ENCODE assay signal across 39 mouse cellular contexts in the genomic region with DNA sequence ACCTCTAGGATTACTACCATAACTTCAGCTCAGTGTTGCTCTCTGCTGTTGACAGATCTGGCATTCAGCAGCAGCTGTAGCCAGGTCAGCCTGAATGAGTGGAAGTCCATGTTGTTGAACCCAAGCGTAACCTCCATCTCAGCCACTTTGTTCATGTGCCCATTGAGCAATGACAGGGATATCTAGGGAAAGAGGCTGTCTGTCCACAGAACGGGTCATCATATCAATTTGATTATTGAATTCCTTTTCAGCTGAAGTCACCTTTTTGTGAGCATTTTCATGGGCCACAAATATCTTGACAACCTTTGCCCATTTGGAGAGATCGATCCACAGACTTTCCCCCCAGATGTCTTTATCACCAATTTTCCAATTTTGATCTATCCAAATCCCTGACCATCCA. TPM values are rescaled to one million over a fixed set of nuclear protein-coding genes. Genes with fewer than 3 reads are reported as not detected.
"Had no signal": no experiment of that assay in that cellular context is flagged by ENCODE, and none has a peak within 500 bp of the region (broad histone marks: within the 10 kb centered on the region; RNA-seq: fewer than 3 reads in every experiment).

No protein-coding gene starts in this region.

- H3K27me3 ChIP-seq: embryonic facial prominence, embryonic 12.5 days; embryonic facial prominence, embryonic 13.5 days; embryonic facial prominence, embryonic 15.5 days; forebrain, embryonic 12.5 days; forebrain, embryonic 13.5 days; forebrain, embryonic 15.5 days had no signal

- H3K27ac ChIP-seq: embryonic facial prominence, embryonic 10.5 days; embryonic facial prominence, embryonic 12.5 days; embryonic facial prominence, embryonic 13.5 days; embryonic facial prominence, embryonic 15.5 days; forebrain, embryonic 10.5 days; forebrain, embryonic 12.5 days; forebrain, embryonic 13.5 days; forebrain, embryonic 15.5 days; gastrocnemius, adult 2 months; heart, adult 2 months had no signal

- DNase-seq: cerebellum, adult 2 months; cerebellum, adult 8-10 months; cerebellum, adult 9-10 months; cerebellum, adult 9-11 months; cerebellum, postnatal 10 days; cerebellum, postnatal 14 days; cerebellum, postnatal 25 days; cerebellum, postnatal 36 days; embryo, embryonic 11 days; forebrain, postnatal 0 days; gastrocnemius, adult 2 months; gastrocnemius, postnatal 10 days; gastrocnemius, postnatal 14 days; gastrocnemius, postnatal 25 days; gastrocnemius, postnatal 36 days; heart, adult 18-20 months; heart, adult 2 months had no signal

- H3K4me2 ChIP-seq: embryonic facial prominence, embryonic 12.5 days; embryonic facial prominence, embryonic 13.5 days; embryonic facial prominence, embryonic 15.5 days; forebrain, embryonic 12.5 days; forebrain, embryonic 13.5 days; forebrain, embryonic 15.5 days had no signal

- H3K4me3 ChIP-seq: embryonic facial prominence, embryonic 10.5 days; embryonic facial prominence, embryonic 12.5 days; embryonic facial prominence, embryonic 13.5 days; embryonic facial prominence, embryonic 15.5 days; erythroblast, embryonic 14.5 days; forebrain, embryonic 10.5 days; forebrain, embryonic 12.5 days; forebrain, embryonic 13.5 days; forebrain, embryonic 15.5 days; gastrocnemius, adult 2 months; heart, adult 2 months had no signal

- ATAC-seq: forebrain, embryonic 13.5 days; forebrain, embryonic 14.5 days; forebrain, embryonic 15.5 days; forebrain, embryonic 16.5 days; forebrain, postnatal 0 days had no signal

- H3K9ac ChIP-seq: embryonic facial prominence, embryonic 12.5 days; embryonic facial prominence, embryonic 13.5 days; embryonic facial prominence, embryonic 15.5 days; forebrain, embryonic 12.5 days; forebrain, embryonic 13.5 days; forebrain, embryonic 15.5 days; forebrain, postnatal 0 days had no signal

- H3K36me3 ChIP-seq: embryonic facial prominence, embryonic 10.5 days; embryonic facial prominence, embryonic 12.5 days; embryonic facial prominence, embryonic 13.5 days; embryonic facial prominence, embryonic 15.5 days; forebrain, embryonic 10.5 days; forebrain, embryonic 12.5 days; forebrain, embryonic 15.5 days had no signal

- H3K4me1 ChIP-seq: embryonic facial prominence, embryonic 10.5 days; embryonic facial prominence, embryonic 12.5 days; embryonic facial prominence, embryonic 13.5 days; embryonic facial prominence, embryonic 15.5 days; forebrain, embryonic 10.5 days; forebrain, embryonic 12.5 days; forebrain, embryonic 13.5 days; forebrain, embryonic 15.5 days had no signal

RNA-seq across cellular contexts. Expression of gene Ly6f, which starts 51.9 kb away (rescaled TPM):
- total RNA-seq: common myeloid progenitor, adult 5-6 weeks; forebrain, postnatal 0 days; gastrocnemius, adult 18-20 months; gastrocnemius, adult 2 months; gastrocnemius, adult 8-10 months; gastrocnemius, postnatal 10 days; gastrocnemius, postnatal 14 days; gastrocnemius, postnatal 25 days; gastrocnemius, postnatal 36 days; gastrocnemius, postnatal 4 days; granulocyte monocyte progenitor cell, adult 5-6 weeks; heart, adult 18-20 months; heart, adult 2 months; heart, adult 8-10 months had no signal
- polyA plus RNA-seq: cerebellum, adult 2 months; cortical plate, adult 2 months; embryonic facial prominence, embryonic 10.5 days; embryonic facial prominence, embryonic 11.5 days; embryonic facial prominence, embryonic 12.5 days; embryonic facial prominence, embryonic 13.5 days; embryonic facial prominence, embryonic 14.5 days; embryonic facial prominence, embryonic 15.5 days; erythroblast, embryonic 14.5 days; forebrain, embryonic 10.5 days; forebrain, embryonic 11.5 days; forebrain, embryonic 12.5 days; forebrain, embryonic 13.5 days; forebrain, embryonic 14.5 days; forebrain, embryonic 15.5 days; forebrain, embryonic 16.5 days; forebrain, postnatal 0 days; frontal cortex, adult 2 months; heart, adult 2 months had no signal
